Mouse (Mus musculus): ENCODE measurements at regions not wholly inside any gene's neighbourhood (a gene's known extent, or its start where the extent isn't known, plus 50 kb on each side); places are given as distances from the start of the nearest gene placed in this dataset.
A peak's percentile ranks its signal among the peaks of the same experiment; 100 is the strongest.

GRCm38 (mm10) chr15:59138393-59139107 is 249.5 kb downstream of the Gm49356 start:
- DNase-seq = peak in 1 of 2 experiments; percentile 46

- no peak for DNase-seq
Measured at GRCm38 (mm10) chr15:59141621-59142020, 252.5 kb downstream of the Gm49356 start.

GRCm38 (mm10) chr15:59142481-59142880 is 253.4 kb downstream of the Gm49356 start:
- DNase-seq = no peak

- no peak for DNase-seq
Measured at GRCm38 (mm10) chr15:59143891-59144290, 254.8 kb downstream of the Gm49356 start.

- DNase-seq = peak in 1 of 2 experiments; percentile 33
Measured at GRCm38 (mm10) chr15:59145679-59146078, 256.6 kb downstream of the Gm49356 start.

- no peak for DNase-seq
Measured at GRCm38 (mm10) chr15:59146111-59146510, 257.0 kb downstream of the Gm49356 start.

GRCm38 (mm10) chr15:59146586-59147085 is 257.5 kb downstream of the Gm49356 start:
- DNase-seq = no peak

- DNase-seq = no peak
Measured at GRCm38 (mm10) chr15:59148531-59148930, 259.4 kb downstream of the Gm49356 start.

- no peak for DNase-seq
Measured at GRCm38 (mm10) chr15:59151506-59151905, 262.4 kb downstream of the Gm49356 start.

GRCm38 (mm10) chr15:59152786-59153388 is 263.8 kb downstream of the Gm49356 start:
- no peak for DNase-seq

GRCm38 (mm10) chr15:59153416-59154250 is 264.5 kb downstream of the Gm49356 start:
- no peak for DNase-seq

GRCm38 (mm10) chr15:59154407-59155288 is 265.6 kb downstream of the Gm49356 start:
- DNase-seq = peak; percentile 21 to 50

GRCm38 (mm10) chr15:59155289-59155623 is 266.2 kb downstream of the Gm49356 start:
- no peak for DNase-seq

GRCm38 (mm10) chr15:59156328-59156727 is 267.2 kb downstream of the Gm49356 start:
- no peak for DNase-seq

GRCm38 (mm10) chr15:59158760-59159159 is 269.7 kb downstream of the Gm49356 start:
- no peak for DNase-seq

GRCm38 (mm10) chr15:59160931-59161920 is 272.1 kb downstream of the Gm49356 start:
- DNase-seq = no peak

- DNase-seq = peak; percentile 31 to 69
Measured at GRCm38 (mm10) chr15:59167937-59168659, 279.0 kb downstream of the Gm49356 start.

GRCm38 (mm10) chr15:59168660-59169170 is 279.6 kb downstream of the Gm49356 start:
- no peak for DNase-seq

GRCm38 (mm10) chr15:59169237-59169797 is 280.2 kb downstream of the Gm49356 start:
- no peak for DNase-seq

GRCm38 (mm10) chr15:59169831-59170230 is 280.7 kb downstream of the Gm49356 start:
- no peak for DNase-seq
